Mouse (Mus musculus) spleen, embryonic (tissue): Measurements from ENCODE around the gene Ptpru.

Experiments used
- CTCF ChIA-PET: fragments of 350-600 bp; sonication (Branson Sonifier 250); formaldehyde crosslinking; loops from one replicate; lab custom pipeline; 2022; lab: Charles Lee

Ptpru gene

GRCm38 (mm10) chr4:131837872-131838524, at the start of gene Ptpru:
TSS of gene Ptpru (minus strand) at chr4:131838288.
- CTCF ChIA-PET: interaction anchor here (0.6 to 1.0 kb wide), 2 partner anchors 13 to 697 kb away, joined by 4 to 5 read pairs; no protein-coding TSS in a partner anchor

- CTCF ChIA-PET: no interaction called here
Observed at GRCm38 (mm10) chr4:131885376-131885775, 47.3 kb upstream of the Ptpru start.

GRCm38 (mm10) chr4:131883571-131883970, 45.5 kb upstream of the Ptpru start:
- CTCF ChIA-PET: no interaction called here

GRCm38 (mm10) chr4:131881306-131881705, 43.2 kb upstream of the Ptpru start:
- CTCF ChIA-PET: interaction anchor here (0.7 kb wide), 1 partner anchor 193 kb away, joined by 3 read pairs; the partner anchor contains the start of gene Gm10300

- CTCF ChIA-PET: interaction anchor here (0.6 kb wide), 2 partner anchors 197 to 203 kb away, joined by 3 to 6 read pairs; no protein-coding TSS in a partner anchor
Observed at GRCm38 (mm10) chr4:131879692-131880091, 41.6 kb upstream of the Ptpru start.

- CTCF ChIA-PET: interaction anchor here (0.6 kb wide), 1 partner anchor 1137 kb away, joined by 3 read pairs; no protein-coding TSS in a partner anchor
Observed at GRCm38 (mm10) chr4:131876836-131877235, 38.7 kb upstream of the Ptpru start.

GRCm38 (mm10) chr4:131875242-131875641, 37.2 kb upstream of the Ptpru start:
- CTCF ChIA-PET: no interaction called here

- CTCF ChIA-PET: no interaction called here
Observed at GRCm38 (mm10) chr4:131874567-131874966, 36.5 kb upstream of the Ptpru start.

- CTCF ChIA-PET: no interaction called here
Observed at GRCm38 (mm10) chr4:131874169-131874536, 36.1 kb upstream of the Ptpru start.

GRCm38 (mm10) chr4:131873293-131874168, 35.4 kb upstream of the Ptpru start, which contains the start of gene Srsf4:
TSS of gene Srsf4 (plus strand) at chr4:131873617.
- CTCF ChIA-PET: interaction anchor here (1.0 kb wide), 1 partner anchor 23 kb away, joined by 3 read pairs; no protein-coding TSS in a partner anchor

- CTCF ChIA-PET: interaction anchor here (1.0 kb wide), 1 partner anchor 22 kb away, joined by 3 read pairs; no protein-coding TSS in a partner anchor
Observed at GRCm38 (mm10) chr4:131872672-131873292, 34.7 kb upstream of the Ptpru start.

- CTCF ChIA-PET: no interaction called here
Observed at GRCm38 (mm10) chr4:131861341-131861739, 23.3 kb upstream of the Ptpru start.

- CTCF ChIA-PET: no interaction called here
Observed at GRCm38 (mm10) chr4:131860492-131861340, 22.6 kb upstream of the Ptpru start.

GRCm38 (mm10) chr4:131854950-131855349, 16.9 kb upstream of the Ptpru start:
- CTCF ChIA-PET: no interaction called here

GRCm38 (mm10) chr4:131849986-131850638, 12.0 kb upstream of the Ptpru start:
- CTCF ChIA-PET: interaction anchor here (0.6 to 0.8 kb wide), 2 partner anchors 12 to 23 kb away, joined by 3 to 5 read pairs; partner anchors contain the start of genes Ptpru and Srsf4

GRCm38 (mm10) chr4:131848082-131848481, 10.0 kb upstream of the Ptpru start:
- CTCF ChIA-PET: no interaction called here

GRCm38 (mm10) chr4:131845991-131846778, 8.1 kb upstream of the Ptpru start:
- CTCF ChIA-PET: no interaction called here

- CTCF ChIA-PET: no interaction called here
Observed at GRCm38 (mm10) chr4:131843290-131843743, 5.2 kb upstream of the Ptpru start, which contains the start of gene Mecr. TSS of gene Mecr (plus strand) at chr4:131843470.

- CTCF ChIA-PET: interaction anchor here (1.0 to 1.2 kb wide), 2 partner anchors 11 to 696 kb away, joined by 4 read pairs; no protein-coding TSS in a partner anchor
Observed at GRCm38 (mm10) chr4:131836891-131837491, 1.1 kb downstream of the Ptpru start.
